Mouse (Mus musculus): ENCODE data around the gene Treh. TPM values are rescaled to one million over a fixed set of nuclear protein-coding genes. Genes with fewer than 3 reads are reported as not detected.

Gene Treh
- total and polyA plus RNA-seq, 2 experiments from 2014 or later = not detected

DNA sequence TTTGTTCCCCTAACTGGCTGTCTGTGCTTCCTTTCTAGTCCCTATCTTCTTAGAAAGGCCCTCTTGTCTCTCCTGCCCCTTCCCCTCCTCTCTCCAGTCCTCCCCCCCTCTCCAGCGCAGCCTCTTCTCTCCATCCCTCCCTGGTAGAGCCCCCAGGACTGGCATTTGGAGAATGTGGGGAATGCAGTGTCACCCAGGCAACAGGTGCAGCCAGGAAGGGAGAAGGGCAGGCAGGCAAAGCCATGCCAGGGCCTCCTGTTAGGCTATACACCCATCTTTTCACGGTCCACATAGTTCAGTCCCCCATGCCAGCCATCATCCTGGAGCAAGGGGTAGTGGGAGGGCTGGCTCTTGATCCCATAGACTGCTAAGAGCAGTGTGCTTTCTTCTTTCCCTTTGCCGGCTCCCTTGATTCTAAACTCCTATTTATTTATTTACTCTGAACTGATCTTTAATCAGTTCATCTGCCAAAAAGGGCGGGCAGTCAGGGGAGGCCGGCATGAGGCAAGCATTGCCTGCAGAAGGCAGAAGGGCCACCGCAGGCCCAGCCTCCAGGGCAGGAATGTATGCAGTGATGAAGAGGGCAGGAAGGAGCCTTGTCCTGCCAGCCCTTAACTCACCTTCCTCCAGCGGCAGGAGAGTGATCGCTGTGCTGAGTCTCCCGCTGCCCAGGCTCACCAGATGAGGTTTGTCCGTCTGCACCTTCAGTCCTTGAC is 53.6 kb downstream of the Treh start:
- WGBS = 39% methylated on average over 10 of the region's 10 CpGs
- no peak for TF ChIP-seq CTCF (IDR thresholded peaks at IDR 0.05; ENCODE audit: low read depth)

DNA sequence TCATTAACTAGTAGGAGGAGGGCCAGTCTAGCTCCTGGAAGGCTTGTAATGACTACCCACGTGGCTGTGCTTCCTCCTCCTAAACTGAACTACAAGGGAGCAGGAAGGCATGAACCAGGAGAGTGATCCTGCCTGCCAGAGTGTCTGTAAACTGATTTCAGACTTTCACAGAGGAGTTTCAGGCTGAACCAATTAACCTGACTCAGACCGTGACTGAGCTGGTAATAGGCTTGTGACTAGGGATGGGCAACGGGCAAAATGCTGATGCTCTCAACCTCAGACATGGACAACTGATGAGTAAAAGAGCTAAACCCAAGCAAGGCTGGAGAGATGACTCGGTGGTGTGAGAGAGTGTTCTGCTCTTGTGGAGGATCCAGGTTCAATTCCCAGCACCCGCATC is 54.4 kb downstream of the Treh start:
- TF ChIP-seq CTCF (IDR thresholded peaks at IDR 0.05; ENCODE audit: low read depth) = no peak
- Histone ChIP-seq H3K4me3 (ENCODE audit: low read depth, low read length) (no peak overlapping the region), H3K27me3 (ENCODE audit: insufficient read depth, low read length) (no peaks in the 10 kb centered on the region), H3K36me3 (ENCODE audit: insufficient read depth) (no peaks in the 10 kb centered on the region), H3K27ac (ENCODE audit: low read depth, low read length) (no peak overlapping the region), H3K9ac (no peak overlapping the region), H3K9me3 (ENCODE audit: low read length) (no peaks in the 10 kb centered on the region), H3K4me2 (ENCODE audit: low read depth) (no peak overlapping the region), H3K4me1 (ENCODE audit: insufficient read depth) (peaks cover 4% of the 10 kb centered on the region; the same call in 1 of the 2 replicates)
- DNase-seq (no peak), ATAC-seq (no peak)
- 62% methylated on average over 5 of the region's 5 CpGs for WGBS

More for the DNA sequence above, 53.6 kb downstream of the Treh start:
- H3K4me2 ChIP-seq (ENCODE audit: low read depth) = no peak overlapping the region
- H3K9me3 ChIP-seq (ENCODE audit: low read length) = no peaks in the 10 kb centered on the region
- no peaks in the 10 kb centered on the region for H3K36me3 ChIP-seq (ENCODE audit: insufficient read depth)
- H3K27me3 ChIP-seq (ENCODE audit: insufficient read depth, low read length) = no peaks in the 10 kb centered on the region
- peaks cover 4% of the 10 kb centered on the region; the same call in 1 of the 2 replicates for H3K4me1 ChIP-seq (ENCODE audit: insufficient read depth)
- H3K27ac ChIP-seq (ENCODE audit: low read depth, low read length) = no peak overlapping the region
- no peak overlapping the region for H3K9ac ChIP-seq
- ATAC-seq (no peak), DNase-seq (no peak)
- H3K4me3 ChIP-seq (ENCODE audit: low read depth, low read length) = no peak overlapping the region

DNA sequence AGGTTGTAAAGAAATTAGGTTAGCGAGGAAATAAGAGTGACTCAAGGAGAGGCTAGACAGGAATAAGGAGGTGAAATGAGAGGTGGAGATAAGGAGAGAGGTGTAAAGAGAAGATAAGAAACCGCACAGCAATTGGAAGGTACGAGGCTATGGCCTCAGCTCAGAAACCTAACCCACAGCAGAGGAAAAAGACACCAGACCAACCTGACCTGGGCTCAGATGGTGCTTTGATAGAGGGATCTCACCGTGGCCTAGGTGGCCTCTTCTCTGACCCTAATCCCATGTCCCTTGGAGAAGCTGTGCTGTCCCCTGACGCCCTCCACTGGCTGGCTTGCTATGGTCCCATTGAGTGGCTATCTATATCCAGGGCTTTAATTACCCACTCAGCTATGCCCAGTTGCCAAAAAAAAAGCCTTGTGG is 59.1 kb downstream of the Treh start:
- no peaks in the 10 kb centered on the region for H3K27me3 ChIP-seq (ENCODE audit: insufficient read depth, low read length)
- no peaks in the 10 kb centered on the region for H3K9me3 ChIP-seq (ENCODE audit: low read length)
- WGBS = 76% methylated on average over 5 of the region's 5 CpGs
- no peak overlapping the region for H3K9ac ChIP-seq
- no peak overlapping the region for H3K27ac ChIP-seq (ENCODE audit: low read depth, low read length)
- no peak overlapping the region for H3K4me3 ChIP-seq (ENCODE audit: low read depth, low read length)
- H3K36me3 ChIP-seq (ENCODE audit: insufficient read depth) = no peaks in the 10 kb centered on the region
- DNase-seq = no peak
- 0 out of 2 replicates have a peak, but pooled peaks cover 7% of the 10 kb centered on the region for H3K4me1 ChIP-seq (ENCODE audit: insufficient read depth)
- no peak overlapping the region for H3K4me2 ChIP-seq (ENCODE audit: low read depth)
- no peak for TF ChIP-seq CTCF (IDR thresholded peaks at IDR 0.05; ENCODE audit: low read depth)
- ATAC-seq = no peak

DNA sequence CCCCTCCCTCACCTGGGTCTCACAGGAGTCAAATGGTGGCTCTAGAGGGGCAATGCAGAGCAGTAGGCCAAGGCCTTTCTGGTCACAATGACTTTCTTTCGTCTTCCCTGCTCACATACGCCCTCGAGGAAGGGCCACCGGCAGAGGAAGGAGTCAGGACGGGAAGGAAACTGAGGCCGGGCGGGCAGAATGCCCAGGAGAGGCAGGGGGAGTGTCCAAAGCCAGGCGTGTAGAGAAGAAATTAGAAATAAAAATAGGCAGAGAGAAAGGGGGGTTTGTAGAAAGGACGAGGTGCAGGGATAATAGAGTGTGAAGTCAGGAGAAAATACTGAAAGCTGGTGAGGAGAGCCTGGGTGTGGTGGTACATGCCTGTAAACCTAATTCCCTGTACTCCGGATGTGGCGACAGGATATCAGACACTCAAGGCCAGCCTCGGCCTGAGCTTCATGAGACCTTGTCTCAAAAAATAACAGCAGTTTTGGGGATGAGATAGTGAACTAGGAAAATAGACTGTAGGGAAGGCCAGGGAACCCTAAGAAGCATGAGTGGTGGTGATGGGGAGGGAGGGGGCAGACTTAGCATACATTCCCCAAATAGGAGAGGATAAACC is 60.0 kb downstream of the Treh start:
- Histone ChIP-seq H3K27me3 (ENCODE audit: insufficient read depth, low read length) (no peaks in the 10 kb centered on the region), H3K4me3 (ENCODE audit: low read depth, low read length) (peak overlapping the region; percentile 54), H3K36me3 (ENCODE audit: insufficient read depth) (no peaks in the 10 kb centered on the region), H3K4me2 (ENCODE audit: low read depth) (peak overlapping the region; percentile 96), H3K9ac (no peak overlapping the region), H3K4me1 (ENCODE audit: insufficient read depth) (0 out of 2 replicates have a peak, but pooled peaks cover 7% of the 10 kb centered on the region), H3K27ac (ENCODE audit: low read depth, low read length) (no peak overlapping the region; the same call in 1 of the 2 replicates), H3K9me3 (ENCODE audit: low read length) (no peaks in the 10 kb centered on the region)
- DNase-seq (no peak), ATAC-seq (no peak)
- 67% methylated on average over 12 of the region's 12 CpGs for WGBS
- TF ChIP-seq CTCF (IDR thresholded peaks at IDR 0.05; ENCODE audit: low read depth) = no peak

DNA sequence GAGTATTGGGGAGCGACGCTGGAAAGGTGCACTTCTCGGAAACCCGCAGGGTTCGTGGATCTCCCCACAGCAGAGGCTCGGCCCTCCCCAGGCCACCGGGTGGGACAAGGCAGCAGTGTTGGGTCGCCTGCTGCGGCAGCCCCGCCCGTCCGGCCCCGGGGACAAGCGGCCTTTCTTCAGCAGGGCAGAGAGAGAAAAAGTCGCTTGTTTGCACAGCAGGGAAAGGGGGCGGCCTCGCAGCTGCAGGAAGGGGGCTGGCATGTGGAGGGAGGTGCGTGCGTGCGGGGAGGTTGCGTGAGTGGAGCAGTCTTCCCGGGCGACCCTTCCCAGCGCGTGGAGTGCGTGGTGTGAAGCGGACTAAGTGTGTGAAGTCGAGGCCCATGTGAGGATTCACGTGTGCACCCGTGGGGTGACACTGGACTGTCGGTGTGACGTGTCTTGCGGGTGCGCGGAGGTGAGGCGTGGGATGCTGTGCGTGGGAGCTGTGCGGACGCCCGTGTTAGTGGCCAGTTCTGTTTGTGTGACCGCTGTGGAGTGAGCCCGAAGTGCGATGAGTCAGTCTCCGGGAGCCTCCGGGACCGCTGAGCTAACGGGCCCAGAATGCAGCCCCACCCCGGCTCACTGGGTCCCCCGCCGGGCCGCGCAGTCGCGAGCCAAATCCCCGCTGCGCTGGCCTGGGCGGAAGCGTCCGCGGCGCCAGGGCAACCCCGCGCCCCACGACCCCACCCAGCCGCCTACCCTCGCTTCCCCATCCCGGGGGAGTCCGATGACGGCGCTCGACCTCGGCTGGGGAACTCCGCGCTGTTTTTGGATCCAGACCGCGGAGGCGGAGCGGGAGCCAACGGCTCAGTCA is 60.9 kb downstream of the Treh start:
- DNase-seq = peak; percentile 33
- no peaks in the 10 kb centered on the region for H3K36me3 ChIP-seq (ENCODE audit: insufficient read depth)
- peak overlapping the region; percentile 10; the same call in 1 of the 2 replicates for H3K27ac ChIP-seq (ENCODE audit: low read depth, low read length)
- H3K9ac ChIP-seq = peak overlapping the region; percentile 46
- peak overlapping the region; percentile 54 for H3K4me3 ChIP-seq (ENCODE audit: low read depth, low read length)
- no peaks in the 10 kb centered on the region for H3K27me3 ChIP-seq (ENCODE audit: insufficient read depth, low read length)
- peak overlapping the region; percentile 96 for H3K4me2 ChIP-seq (ENCODE audit: low read depth)
- TF ChIP-seq CTCF (IDR thresholded peaks at IDR 0.05; ENCODE audit: low read depth) = no peak
- under 1% methylated on average over 79 of the region's 79 CpGs for WGBS
- H3K4me1 ChIP-seq (ENCODE audit: insufficient read depth) = 0 out of 2 replicates have a peak, but pooled peaks cover 7% of the 10 kb centered on the region
- H3K9me3 ChIP-seq (ENCODE audit: low read length) = no peaks in the 10 kb centered on the region
- peak; percentile 53 for ATAC-seq

DNA sequence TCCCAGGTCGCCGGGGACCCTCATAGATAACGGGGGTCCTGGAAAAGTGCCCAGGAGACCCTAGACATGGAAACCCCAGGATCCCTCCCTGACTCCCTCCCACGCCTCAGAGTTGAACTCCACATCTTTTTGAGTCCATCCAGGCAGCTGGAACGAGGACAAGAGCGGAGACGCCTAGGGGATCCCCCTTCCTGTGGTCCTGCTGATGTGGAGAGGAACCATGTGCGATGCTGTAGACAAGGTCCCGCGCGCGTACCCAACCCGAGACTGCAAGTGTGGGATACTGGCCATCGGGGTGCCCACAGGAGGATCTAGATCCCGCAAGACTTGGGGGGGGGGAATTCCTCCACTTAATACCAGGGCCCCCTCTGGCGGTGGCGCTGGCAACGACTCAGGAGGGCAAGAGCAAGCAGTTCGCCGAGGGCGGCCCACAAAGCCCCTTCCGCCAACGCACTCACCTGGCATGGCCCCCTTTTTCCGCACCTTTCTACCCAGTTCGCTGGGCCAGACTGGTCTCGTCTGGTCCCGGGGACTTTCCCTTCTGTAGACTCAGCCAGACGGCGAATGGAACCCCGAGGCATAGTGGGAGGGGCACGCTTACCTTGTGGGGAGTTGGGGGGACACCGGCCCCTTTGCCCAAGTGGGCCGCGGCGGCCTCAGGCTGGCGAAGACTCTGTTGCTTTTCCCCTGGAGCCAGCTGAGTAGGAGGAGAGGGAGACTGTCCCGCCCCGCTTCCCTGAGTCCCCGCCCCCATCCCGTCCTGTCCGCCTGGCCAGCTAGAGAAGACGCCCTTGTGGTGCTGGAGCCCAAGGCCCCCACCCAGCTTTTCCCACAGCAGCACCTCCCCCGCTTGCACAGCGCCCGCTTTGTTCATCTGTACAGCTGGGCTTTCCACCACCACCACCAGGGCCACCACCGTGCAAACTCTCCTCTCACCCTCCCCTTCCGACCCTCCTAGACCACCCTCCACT is 61.8 kb downstream of the Treh start, which contains the start of gene Phldb1:
Phldb1 (minus strand) TSS at position 675 of the 971 bp plus-strand sequence.
- TF ChIP-seq CTCF (IDR thresholded peaks at IDR 0.05; ENCODE audit: low read depth) = peak; percentile 43
- H3K4me3 ChIP-seq (ENCODE audit: low read depth, low read length) = peak within 1 kb of the TSS; percentile 54
- H3K9ac ChIP-seq = peak within 1 kb of the TSS; percentile 46
- ATAC-seq = peak; percentile 69
- H3K4me2 ChIP-seq (ENCODE audit: low read depth) = peak within 1 kb of the TSS; percentile 96
- 2% methylated on average over 47 of the region's 47 CpGs for WGBS
- no peaks in the 10 kb centered on the region for H3K27me3 ChIP-seq (ENCODE audit: insufficient read depth, low read length)
- no peaks in the 10 kb centered on the region for H3K36me3 ChIP-seq (ENCODE audit: insufficient read depth)
- DNase-seq = peak; percentile 44
- H3K4me1 ChIP-seq (ENCODE audit: insufficient read depth) = 0 out of 2 replicates have a peak, but pooled peaks cover 7% of the 10 kb centered on the region
- peak within 1 kb of the TSS; percentile 10; the same call in 1 of the 2 replicates for H3K27ac ChIP-seq (ENCODE audit: low read depth, low read length)
- no peaks in the 10 kb centered on the region for H3K9me3 ChIP-seq (ENCODE audit: low read length)
